Mouse (Mus musculus) hindbrain, embryonic 11.5 days (tissue): ENCODE data around the gene Tmem183a. TPM values are rescaled to one million over a fixed set of nuclear protein-coding genes. Genes with fewer than 3 reads are reported as not detected.

ENCODE experiments used
- ATAC-seq: fragments of 200-750 bp; cut with Nextera tagmentation; 2 replicates; pipeline ENCODE4 v1.8.0; 2017; ENCODE audit warnings: mild to moderate bottlenecking, moderate TSS enrichment, moderate library complexity; ENCODE audit not compliant: low FRiP score
- DNase-seq: peaks from one replicate; pipeline ENCODE4 v3.0.0-alpha.2; 2015; ENCODE audit warnings: low spot score
- H3K27ac ChIP-seq: fragments of 300-500 bp; sonication (generic); 2 replicates; pipeline ENCODE4 v1.5.1; 2014; ENCODE audit warnings: mild to moderate bottlenecking, low read depth, low read length
- H3K27me3 ChIP-seq: fragments of 300-500 bp; sonication (generic); 2 replicates; pipeline ENCODE4 v1.6.1; 2014; ENCODE audit warnings: mild to moderate bottlenecking, low read length, moderate library complexity, mixed read lengths; ENCODE audit not compliant: control insufficient read depth, insufficient read depth
- H3K36me3 ChIP-seq: fragments of 300-500 bp; sonication (generic); 2 replicates; pipeline ENCODE4 v1.6.1; 2014; ENCODE audit warnings: mild to moderate bottlenecking, low read length, moderate library complexity, mixed read lengths; ENCODE audit not compliant: control insufficient read depth, insufficient read depth
- H3K4me1 ChIP-seq: fragments of 300-500 bp; sonication (generic); replicated peaks from 2 replicates; pipeline ENCODE4 v1.6.1; 2014; ENCODE audit warnings: low read length, mixed read lengths; ENCODE audit not compliant: control insufficient read depth, insufficient read depth
- H3K4me2 ChIP-seq: fragments of 300-500 bp; sonication (generic); replicated peaks from 2 replicates; pipeline ENCODE4 v1.6.1; 2014; ENCODE audit warnings: mild to moderate bottlenecking, low read depth, low read length
- H3K4me3 ChIP-seq: fragments of 300-500 bp; sonication (generic); 2 replicates; pipeline ENCODE4 v1.5.1; 2014; ENCODE audit warnings: low read depth, low read length
- H3K9ac ChIP-seq: fragments of 300-500 bp; sonication (generic); 2 replicates; pipeline ENCODE4 v1.6.1; 2014; ENCODE audit warnings: low read depth, low read length
- H3K9me3 ChIP-seq: fragments of 300-500 bp; sonication (generic); 2 replicates; pipeline ENCODE4 v1.6.1; 2016; ENCODE audit warnings: low read length; ENCODE audit not compliant: control insufficient read depth
- WGBS: fragments of 180-500 bp; shearing (Covaris S2); extraction: QIAGEN DNeasy Blood & Tissue Kit; methylation state at CpG from one replicate; pipeline ENCODE4 v1.1.7; 2014; 5-methylcytosine and 5-hydroxymethylcytosine counted together
- polyA plus RNA-seq: library from polyadenylated mRNA; unstranded; fragments of >200 nt; fragmentation: Nextera tagmentation; extraction: Ambion mirVana; gene quantifications from 2 replicates; pipeline ENCODE4 v1.2.1, GENCODE M21; 2014

Tmem183a gene
- polyA plus RNA-seq, 1 experiment from 2014 or later = 126 TPM

DNA sequence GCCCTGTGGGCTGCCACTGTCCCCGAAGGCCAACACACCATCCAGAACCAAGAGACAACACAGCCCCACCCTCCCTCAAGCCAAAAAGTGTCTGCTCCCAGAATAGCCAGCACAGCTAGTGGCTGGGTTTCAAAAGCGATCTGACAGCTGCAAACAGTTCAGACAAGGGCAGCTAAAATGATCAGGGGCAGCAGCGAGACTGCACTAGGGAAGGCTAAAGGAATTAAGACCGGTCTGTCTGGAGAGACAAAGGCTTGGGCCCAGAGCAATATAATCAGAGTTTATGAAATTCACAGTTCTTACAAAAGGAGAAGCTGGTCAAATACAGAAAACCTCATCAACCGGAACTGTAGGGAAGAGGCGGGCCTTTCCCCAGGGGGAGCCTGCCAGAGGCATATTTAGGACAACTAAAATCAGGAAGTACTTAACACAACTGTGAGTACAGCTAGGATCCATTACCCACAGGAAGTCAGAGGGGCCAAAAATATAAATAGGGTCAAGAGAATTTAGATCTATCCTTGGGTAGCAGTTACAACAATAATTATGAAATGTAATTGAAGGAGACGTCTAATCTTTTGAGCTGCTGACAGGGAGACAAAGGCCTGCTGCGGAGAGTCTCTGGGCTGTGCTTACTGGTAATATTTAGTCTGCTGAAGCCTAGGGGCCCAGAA, 59.1 kb downstream of the Tmem183a start:
- H3K4me1 ChIP-seq = 0 out of 2 replicates have a peak, but pooled peaks cover 3% of the 10 kb centered on the region
- DNase-seq (peak; percentile 33), ATAC-seq (no peak)
- H3K4me3 ChIP-seq = no peak overlapping the region
- H3K4me2 ChIP-seq = no peak overlapping the region
- H3K36me3 ChIP-seq = no peaks in the 10 kb centered on the region
- peak overlapping the region; percentile 43 for H3K27ac ChIP-seq
- no peak overlapping the region for H3K9ac ChIP-seq
- H3K27me3 ChIP-seq = peaks cover 12% of the 10 kb centered on the region; the same call in 1 of the 2 replicates
- H3K9me3 ChIP-seq = no peaks in the 10 kb centered on the region
- WGBS = 41% methylated on average over 8 of the region's 8 CpGs

- H3K27ac ChIP-seq = no peak overlapping the region
- H3K4me3 ChIP-seq = peak overlapping the region; percentile 53
- no peaks in the 10 kb centered on the region for H3K36me3 ChIP-seq
- ATAC-seq (peak; percentile 65), DNase-seq (peak; percentile 60)
- 6% methylated on average over 54 of the region's 59 CpGs for WGBS
- H3K27me3 ChIP-seq = peaks cover 17% of the 10 kb centered on the region; the same call in 1 of the 2 replicates
- H3K4me2 ChIP-seq = peak overlapping the region; percentile 93
- no peaks in the 10 kb centered on the region for H3K4me1 ChIP-seq
- H3K9me3 ChIP-seq = no peaks in the 10 kb centered on the region
- H3K9ac ChIP-seq = peak overlapping the region; percentile 66
Measured at GRCm38 (mm10) chr1:134298636-134299411, 63.0 kb downstream of the Tmem183a start.

DNA sequence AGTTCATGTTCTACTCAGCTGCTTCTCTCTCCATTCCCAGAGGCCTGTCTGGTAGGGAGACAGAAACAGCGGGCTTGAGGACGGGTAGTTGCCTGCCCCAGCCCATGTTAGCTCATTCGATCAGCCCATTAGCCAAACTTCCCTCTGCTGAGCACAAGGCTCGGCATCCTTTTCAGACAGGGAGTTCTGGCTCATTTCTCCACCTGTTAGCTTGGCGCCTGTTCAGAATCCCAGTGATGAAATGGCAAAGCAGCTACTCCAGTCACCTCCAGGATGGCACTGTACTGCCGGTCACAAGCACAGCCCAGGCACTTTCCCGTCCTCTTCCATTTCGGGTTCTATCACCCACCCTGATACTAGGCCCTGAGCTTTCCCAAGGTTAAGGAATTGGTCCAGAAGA, 64.5 kb downstream of the Tmem183a start:
- no peak for DNase-seq
- no peak for ATAC-seq
- Histone ChIP-seq H3K4me1 (no peaks in the 10 kb centered on the region), H3K9ac (no peak overlapping the region), H3K36me3 (no peaks in the 10 kb centered on the region), H3K4me3 (no peak overlapping the region), H3K9me3 (no peaks in the 10 kb centered on the region), H3K4me2 (no peak overlapping the region), H3K27ac (no peak overlapping the region), H3K27me3 (peaks cover 17% of the 10 kb centered on the region; the same call in 1 of the 2 replicates)
- WGBS = 86% methylated on average over 8 of the region's 8 CpGs

Other genes with a start within 250 kb of the Tmem183a start
- gene Chil1, start 179.8 kb downstream of the Tmem183a start, polyA plus RNA-seq = 1.1 and 2.0 TPM in 2 replicates
- 1.4 and 3.7 TPM in 2 replicates for gene Mybph, start 168.5 kb downstream of the Tmem183a start, polyA plus RNA-seq
- 0.24 and 0.25 TPM in 2 replicates for gene Adora1, start 126.5 kb downstream of the Tmem183a start, polyA plus RNA-seq
- 5.5 and 12.2 TPM in 2 replicates for gene Myog, start 72.0 kb downstream of the Tmem183a start, polyA plus RNA-seq
- gene Ppfia4, start 29.1 kb downstream of the Tmem183a start, polyA plus RNA-seq = 1.9 and 2.1 TPM in 2 replicates
- not detected in 2 replicates for gene 4933406M09Rik, start 24.0 kb upstream of the Tmem183a start, polyA plus RNA-seq
- 26.1 and 26.7 TPM in 2 replicates for gene Cyb5r1, start 43.6 kb upstream of the Tmem183a start, polyA plus RNA-seq
- gene Adipor1, start 53.4 kb upstream of the Tmem183a start, polyA plus RNA-seq = 77.7 and 81.7 TPM in 2 replicates
- gene Klhl12, start 93.6 kb upstream of the Tmem183a start, polyA plus RNA-seq = 26.4 and 32.9 TPM in 2 replicates
- 51.8 and 54.5 TPM in 2 replicates for gene Rabif, start 132.7 kb upstream of the Tmem183a start, polyA plus RNA-seq
- not detected in 2 replicates for gene Mgat4e, start 187.7 kb upstream of the Tmem183a start, polyA plus RNA-seq
- 94.7 and 102 TPM in 2 replicates for gene Kdm5b, start 198.2 kb upstream of the Tmem183a start, polyA plus RNA-seq